Mouse (Mus musculus): ENCODE measurements around the gene Kdm2a.

GRCm38 (mm10) chr19:4433756-4434155 is 35.7 kb upstream of the Kdm2a start:
- TF ChIP-seq POLR2A (IDR thresholded peaks at IDR 0.05; ENCODE audit: extremely low read depth, insufficient read depth, low read length) = no peak
- TF ChIP-seq CTCF (IDR thresholded peaks at IDR 0.05; ENCODE audit: extremely low read depth, insufficient read depth, low read length) = no peak

Measured in cortical plate, adult 2 months (tissue).